Mouse (Mus musculus) ES-E14 (cell line): ENCODE data around the gene Rpl23a.

ENCODE experiments used
- CHD2 ChIP-seq: IDR thresholded peaks from 2 replicates; pipeline ENCODE4 v1.6.1; 2014; ENCODE audit warnings: mild to moderate bottlenecking, low read depth, low read length, inconsistent platforms
- HCFC1 ChIP-seq: IDR thresholded peaks from 2 replicates; pipeline ENCODE4 v1.6.1; 2012; ENCODE audit warnings: low read length, inconsistent platforms, borderline replicate concordance; ENCODE audit not compliant: insufficient read depth
- MAFK ChIP-seq: IDR thresholded peaks from 2 replicates; pipeline ENCODE4 v1.6.1; 2014; ENCODE audit warnings: mild to moderate bottlenecking, low read depth, low read length, inconsistent platforms; ENCODE audit not compliant: insufficient read depth
- ZC3H11A ChIP-seq: IDR thresholded peaks from 2 replicates; pipeline ENCODE4 v1.6.1; 2012; ENCODE audit warnings: low read depth, mild to moderate bottlenecking, inconsistent platforms, low read length, borderline replicate concordance

- no peak for TF ChIP-seq HCFC1
- no peak for TF ChIP-seq MAFK
- TF ChIP-seq ZC3H11A = no peak
- TF ChIP-seq CHD2 = no peak
Observed at GRCm38 (mm10) chr11:78195101-78195863, 11.9 kb upstream of the Rpl23a start.
